Mouse (Mus musculus): ENCODE data around the gene St3gal6.

DNA sequence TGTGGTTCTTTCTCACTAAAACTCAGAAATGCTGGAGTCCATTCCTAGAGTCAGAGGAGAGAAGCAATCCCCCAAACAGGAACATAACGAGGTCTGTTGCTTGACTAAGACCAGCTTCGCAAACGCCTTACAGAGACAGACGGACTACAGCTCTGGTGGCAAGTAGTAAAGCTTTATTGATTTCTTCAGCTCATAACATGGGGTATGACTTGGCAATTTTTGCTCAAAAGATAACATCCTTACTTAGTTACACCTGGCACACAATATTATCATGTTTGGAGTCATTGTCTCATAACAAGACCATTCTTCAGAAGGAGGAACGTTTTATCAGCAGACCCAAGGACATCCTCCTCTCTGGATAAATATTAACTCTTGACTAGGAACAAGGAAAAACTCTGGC, 3.8 kb upstream of the St3gal6 start:
- no peak for TF ChIP-seq GATA1 (IDR thresholded peaks at IDR 0.05; ENCODE audit: borderline replicate concordance, low read length)
- TF ChIP-seq FLI1 (IDR thresholded peaks at IDR 0.05; ENCODE audit: low read length): no peak
